Mouse (Mus musculus): ENCODE results near the gene Gm11627.
A peak's percentile ranks its signal among the peaks of the same experiment; 100 is the strongest.
"Not testable (repeated sequence)": the region's sequence is repeated elsewhere in the genome, so short reads cannot be mapped to it uniquely, and the experiment has no call there.

The Gm11627 gene

DNA sequence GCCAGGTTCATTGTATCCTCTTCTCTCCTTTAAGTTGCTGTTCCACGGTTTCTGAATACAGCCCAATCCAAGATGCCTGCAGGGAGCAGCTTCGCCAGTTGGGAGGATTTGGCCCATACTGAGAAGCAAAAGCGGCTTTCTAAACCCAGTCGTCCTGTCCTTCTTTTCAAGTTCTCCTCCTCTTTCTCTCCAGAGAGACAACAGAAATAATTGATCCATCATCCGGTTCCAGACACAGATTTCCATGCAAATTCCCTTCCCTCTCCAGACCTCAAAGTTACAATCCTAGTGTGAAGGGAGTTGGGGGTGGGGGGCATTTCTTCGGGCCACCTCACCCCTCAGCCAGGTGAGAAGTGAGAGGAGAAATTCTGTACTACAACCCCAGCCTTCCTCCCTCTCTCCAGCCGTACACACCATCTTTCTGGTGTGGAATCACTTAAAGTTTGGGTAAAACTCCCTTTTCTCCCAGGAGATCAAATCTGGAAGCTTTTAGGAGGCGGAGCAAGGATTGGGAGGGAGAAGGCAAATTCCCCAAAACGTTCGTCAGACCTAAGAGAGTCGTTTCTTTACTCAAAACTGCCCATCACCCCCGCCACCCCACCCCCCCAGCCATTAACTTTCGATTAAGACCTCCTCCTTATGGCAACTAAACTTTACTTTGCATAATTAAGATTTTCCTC, 23.7 kb upstream of the Gm11627 start:
- no peak for DNase-seq

DNA sequence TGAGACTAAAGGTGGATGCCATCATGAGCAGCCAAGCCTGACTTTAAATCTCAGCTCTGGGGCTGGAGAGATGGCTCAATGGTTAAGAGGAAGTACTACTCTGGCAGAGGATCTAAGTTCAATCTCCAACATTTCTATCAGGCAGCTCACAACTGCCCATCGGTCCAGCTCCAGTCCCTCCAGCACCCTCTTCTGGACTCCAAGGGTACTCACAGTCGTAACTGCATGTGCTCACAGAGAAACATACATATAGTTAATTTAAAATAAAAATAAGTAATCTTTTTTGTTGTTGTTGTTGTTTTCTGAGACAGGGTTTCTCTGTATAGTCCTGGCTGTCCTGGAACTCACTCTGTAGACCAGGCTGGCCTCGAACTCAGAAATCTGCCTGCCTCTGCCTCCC, 20.7 kb upstream of the Gm11627 start:
- DNase-seq = no peak

DNA sequence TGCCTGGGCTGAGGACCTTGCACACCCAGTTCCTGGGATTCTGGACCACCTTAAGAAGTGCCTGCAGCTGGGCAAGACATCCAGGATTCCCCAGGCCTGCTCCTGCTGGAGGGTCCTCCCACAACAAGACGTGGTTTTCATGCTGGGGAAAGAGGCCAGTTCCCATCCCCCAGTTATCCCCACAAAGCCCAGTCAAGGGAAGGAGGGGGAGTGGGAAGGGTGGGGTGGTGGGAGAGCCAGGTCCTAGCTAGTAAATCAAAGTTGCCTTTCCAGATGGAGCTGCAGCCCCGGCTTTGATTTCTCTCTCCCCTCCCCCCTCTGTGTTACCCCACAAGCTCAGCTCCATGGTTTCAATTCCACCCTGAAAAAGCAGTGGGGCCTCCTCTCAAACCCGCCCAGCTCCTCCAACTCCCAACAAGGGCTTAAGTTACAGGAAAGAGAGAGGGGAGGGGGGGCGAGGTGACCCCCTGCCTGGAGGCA, 16.1 kb upstream of the Gm11627 start:
- no peak for DNase-seq

DNA sequence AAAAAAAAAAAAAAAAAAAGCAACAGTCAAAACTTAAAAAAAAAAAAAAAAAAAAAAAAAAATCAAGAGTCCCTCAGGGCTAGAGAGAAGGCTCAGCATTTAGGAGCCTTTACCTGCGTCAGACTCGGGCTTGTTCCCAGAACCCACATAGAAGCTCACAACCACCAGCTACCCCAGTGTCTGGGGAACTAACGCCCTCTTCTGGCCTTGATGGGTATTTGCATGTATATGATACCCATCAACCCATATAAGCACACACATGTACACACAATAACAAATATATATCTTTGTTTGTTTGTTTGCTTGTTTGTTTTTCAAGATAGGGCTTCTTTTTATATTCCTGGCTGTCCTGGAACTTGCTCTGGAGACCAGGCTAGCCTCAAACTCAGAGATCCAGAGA, 8.3 kb upstream of the Gm11627 start:
- no peak for DNase-seq

DNA sequence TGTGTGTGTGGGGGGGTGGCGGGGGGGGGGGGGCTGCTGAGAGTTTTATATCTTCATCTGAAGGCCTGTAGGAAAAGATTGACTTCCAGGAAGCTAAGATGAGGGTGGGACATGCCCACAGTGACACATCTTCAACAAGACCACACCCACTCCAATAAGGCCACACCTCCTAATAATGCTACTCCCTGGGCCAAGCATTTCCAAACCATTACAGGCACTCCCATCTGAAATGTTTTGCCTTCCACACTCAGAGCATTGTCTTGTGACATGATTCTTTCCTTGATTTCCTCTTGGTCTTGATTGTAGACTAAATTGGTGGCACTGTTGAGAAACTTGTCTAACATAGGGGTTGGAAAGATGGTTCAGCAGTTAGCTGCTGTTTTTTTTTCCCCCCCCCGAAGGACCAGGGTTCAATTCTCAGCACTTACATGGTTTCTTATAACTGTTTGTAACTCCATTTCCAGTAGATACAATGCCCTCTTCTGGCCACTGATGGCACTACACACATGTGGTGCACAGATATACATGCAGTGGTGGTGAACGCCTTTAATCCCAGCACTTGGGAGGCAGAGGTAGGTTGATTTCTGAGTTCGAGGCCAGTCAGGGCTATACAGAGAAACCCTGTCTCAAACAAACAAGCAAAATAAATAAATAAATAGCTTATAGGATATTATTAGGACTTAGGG, 7.3 kb upstream of the Gm11627 start:
- no peak for DNase-seq

DNA sequence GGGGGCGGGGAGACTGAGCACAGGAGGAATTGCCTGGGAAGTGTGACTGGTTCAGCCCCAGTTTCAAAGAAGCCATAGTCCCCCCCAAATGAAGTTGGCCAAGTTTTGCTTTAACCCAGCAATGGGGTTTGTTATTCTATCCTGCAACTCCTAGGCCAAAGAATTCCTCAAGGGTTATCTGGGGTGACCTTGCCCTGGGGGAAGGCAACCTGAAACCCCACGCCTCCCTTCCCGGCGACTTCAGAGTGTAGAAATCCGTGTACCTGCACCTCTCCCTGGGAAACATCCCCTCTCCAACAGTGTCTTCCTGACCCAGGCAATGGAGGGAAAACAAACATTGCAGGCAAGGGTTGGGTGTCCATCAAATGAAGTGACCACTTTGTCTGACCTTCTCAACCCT, 3.5 kb upstream of the Gm11627 start:
- DNase-seq = no peak

DNA sequence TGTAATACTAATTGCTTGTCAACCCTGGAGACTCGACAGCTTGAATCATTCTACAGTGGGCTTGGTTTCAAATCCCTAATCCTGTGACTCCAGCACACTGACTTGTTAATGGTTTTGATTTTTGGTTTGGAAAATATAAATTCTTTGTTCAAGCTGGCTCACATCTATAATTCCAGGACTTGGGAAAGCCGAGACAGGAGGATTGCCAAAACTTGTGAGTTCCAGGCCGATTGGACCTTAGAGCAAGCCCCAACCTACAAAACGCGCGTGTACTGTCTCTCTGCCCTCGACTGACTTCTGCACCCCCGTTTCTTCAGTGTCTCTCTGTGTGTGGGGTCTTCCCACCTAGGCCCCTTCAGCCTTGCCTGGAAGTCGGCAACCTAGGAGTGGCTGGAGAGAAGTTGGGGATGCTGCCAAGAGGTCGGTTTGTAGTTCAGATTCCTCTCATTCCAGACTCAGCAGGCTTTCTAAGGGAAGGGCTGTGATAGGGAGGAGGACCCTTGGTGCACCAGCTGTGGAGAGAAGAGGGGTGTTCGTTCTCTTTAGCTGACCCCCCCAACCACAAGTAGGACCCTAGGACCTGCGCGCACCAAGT, 2.9 kb upstream of the Gm11627 start:
- DNase-seq = no peak

DNA sequence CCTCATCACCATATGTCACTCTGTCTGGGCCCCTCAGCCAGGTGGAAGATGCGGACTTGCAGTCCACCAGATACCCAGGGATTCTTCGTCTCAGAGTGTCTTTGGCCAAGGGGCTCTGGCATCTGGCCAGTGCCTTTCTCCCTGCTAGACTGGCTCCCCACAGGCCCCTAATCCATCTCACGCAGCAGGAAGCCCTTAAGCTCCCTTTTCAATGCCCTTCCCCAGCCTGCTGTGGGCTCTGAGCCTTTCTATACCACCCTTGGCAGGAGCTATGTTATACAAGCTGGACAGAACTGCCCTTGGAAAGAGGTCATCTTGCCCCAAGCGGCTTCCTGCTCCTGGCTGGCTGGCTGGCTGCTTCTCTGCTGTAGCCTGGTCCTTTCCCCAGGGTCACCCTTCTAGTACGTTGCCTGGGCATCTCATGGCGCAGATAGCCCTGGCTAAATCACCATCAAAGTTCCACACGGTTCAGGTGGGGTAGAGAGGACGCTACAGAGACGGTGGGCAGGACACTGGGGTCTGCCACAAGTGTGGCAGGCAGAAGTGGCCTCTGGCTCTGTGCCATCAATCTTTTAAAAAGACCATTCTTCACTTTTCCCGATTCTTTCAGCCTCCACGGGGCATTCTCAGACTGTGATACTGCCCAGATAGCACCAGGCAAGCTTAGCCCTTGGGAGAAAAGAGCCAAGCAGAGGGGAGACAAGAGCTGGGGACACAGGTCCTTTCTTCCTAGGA, 2.2 kb upstream of the Gm11627 start:
- DNase-seq = peak; percentile 27

DNA sequence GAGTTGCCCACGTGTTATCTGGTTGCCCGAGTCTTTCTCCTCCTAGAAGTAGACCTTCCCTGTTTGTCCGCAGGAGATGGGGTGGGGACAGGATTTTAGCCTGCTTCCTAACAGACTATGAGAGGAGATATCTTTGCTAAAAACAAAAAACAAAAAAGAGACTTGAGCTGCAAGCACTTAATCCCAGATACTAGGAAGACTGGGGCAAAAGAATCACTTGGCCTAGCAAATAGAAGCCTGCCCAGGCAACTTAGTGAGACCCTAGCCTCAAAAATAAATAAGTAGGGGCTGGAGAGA, 721 bp upstream of the Gm11627 start:
- DNase-seq = no peak

DNA sequence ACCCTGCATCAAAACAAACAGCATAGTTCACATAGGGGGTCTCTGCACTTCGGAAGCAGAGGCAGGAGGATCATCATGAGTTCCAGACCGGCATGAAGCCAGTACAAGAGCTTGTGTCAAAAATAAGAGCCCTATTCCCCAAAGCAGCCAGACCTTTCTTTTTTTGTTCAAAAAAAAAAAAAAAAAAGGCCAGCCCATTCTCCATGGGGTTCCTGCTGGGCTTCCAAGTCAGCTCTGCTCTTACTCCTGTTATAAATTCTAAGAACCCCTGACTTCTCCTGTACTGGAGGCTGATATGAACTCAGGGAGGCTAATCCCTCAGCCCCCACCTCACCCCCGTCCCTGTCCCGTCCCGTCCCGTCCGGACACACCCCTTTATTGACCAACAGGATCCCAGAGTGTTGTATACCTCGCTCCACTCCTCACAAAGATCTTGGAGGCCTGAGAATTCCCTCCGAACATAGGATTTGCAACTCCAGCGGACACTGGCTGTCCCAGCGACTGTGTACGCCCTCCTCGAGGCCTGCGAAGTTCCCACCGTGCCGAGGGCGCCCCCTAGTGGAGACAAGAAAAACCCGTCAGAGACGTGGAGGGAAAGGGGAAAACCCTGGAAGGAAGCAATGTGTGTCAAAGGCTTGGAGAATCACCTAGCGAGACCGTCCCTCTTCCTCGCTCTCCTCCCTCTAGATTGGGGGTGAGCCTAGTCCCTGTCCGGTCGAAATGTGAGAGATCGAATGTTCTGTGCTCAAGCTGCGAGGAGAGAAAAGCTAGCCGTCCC, 731 bp downstream of the Gm11627 start:
- peak; percentile 35 for DNase-seq

DNA sequence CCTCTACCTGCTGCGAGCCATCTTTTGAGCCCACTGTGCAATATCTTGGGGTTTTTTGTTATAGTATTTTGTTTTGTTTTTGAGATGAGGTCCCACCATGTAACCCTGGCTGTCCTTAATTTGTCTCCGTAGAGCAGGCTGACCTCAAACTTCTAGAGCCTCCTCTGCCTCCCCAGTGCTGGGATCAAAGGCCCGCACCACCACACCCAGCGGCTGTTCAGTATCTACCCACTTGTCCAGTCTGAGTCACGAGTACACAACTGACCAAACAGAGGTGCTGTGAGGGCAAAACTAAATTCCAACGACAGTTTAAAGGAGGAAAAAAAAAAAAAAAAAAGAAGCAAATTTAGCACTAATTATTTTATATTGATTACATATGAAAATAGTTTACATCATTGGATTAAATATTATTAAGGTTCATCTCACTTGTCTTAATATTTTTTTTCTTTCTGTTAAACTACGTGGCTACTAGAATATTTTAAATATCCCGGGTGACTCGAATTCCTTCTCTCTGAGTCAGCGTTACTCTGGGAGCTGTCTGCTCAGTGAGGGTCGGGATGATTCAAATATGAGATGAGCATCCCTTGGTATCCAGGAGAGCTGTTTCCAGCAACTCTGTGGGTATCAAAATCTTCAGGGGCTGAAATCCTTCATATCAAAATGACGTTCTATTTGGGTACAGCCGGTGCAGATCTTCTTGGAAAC, 3.1 kb downstream of the Gm11627 start:
- no peak for DNase-seq

DNA sequence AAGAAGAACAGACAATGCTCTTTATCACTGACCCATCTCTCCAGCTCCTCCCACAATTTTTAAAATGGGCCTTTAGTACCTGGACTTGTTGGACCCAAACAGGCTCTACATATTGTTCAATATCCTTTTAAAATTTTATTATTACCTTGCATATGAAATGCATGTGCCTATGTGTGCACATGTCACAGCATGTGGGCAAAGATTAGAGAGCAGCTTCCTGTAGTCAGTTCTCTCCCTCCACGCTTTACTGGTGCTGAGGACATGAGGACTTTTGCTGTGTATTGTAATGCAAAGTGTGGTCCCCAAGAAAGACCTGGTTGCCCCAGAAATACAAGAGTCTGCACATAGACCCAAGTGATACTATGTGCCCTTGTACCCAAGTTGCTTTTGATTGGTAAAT, 4.2 kb downstream of the Gm11627 start:
- no peak for DNase-seq

DNA sequence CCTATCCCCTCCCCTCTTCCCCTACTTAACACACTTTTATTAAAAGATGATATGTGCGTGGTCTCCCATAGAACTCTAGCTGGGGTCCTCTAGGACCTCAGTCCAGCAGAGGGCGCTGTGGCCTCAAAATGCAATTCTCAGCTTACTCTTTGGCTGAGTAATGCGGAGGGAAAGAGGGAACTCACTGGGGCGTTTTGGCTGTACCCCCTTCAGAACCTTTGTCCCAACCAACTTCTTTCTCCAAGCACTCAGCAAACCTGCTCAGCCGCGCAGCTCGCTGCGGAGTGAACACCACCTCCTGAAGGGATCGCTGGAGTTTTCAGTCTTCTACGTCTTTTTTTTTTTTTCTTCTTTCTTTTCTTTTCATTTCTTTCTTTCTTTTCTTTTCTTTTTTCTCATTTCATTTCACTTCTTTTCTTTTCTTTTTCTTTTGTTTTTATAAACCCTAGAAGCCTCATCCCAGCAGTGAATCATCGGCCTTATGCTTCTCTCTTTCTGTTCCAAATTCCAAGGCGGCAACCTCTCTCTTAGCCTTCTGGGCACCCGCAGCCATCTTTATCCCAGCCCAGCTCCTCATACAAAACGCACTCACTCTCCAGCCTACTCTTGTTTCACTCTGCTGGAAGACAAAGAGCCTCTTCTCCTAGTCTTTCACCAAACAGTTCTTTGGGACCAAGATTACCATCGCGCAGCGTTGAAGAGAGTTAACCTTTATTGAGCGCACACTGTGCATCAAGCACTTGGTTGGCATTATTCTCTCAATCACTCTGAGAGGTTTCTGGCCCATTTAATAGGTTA, 6.2 kb downstream of the Gm11627 start:
- peak; percentile 77 for DNase-seq

DNA sequence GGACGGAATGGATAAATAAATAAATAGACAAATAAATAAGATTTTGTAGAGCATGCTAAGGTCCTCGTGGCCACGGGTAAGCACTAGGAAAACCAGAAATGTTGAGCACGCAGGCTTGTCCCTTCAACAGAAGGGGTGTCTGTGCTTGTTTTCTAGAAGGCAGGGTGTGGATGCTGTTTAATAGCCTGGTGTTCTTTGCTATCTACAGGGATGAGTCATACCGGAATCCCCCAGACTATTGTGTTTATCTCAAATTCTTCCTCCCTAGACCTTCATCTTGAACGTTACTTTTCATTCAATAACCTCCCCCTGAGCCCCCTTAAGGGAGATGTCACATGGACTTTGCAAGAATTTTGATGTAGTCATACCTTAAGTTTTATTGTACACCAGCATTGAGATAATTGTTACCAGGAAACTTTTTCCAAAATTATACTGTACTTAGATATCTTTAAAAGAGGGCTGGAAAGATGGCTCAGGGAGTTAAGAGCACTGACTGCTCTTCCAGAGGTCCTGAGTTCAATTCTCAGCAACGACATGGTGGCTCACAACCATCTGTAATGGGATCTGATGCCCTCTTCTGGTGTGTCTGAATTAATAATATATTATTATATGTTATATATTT, 10.4 kb downstream of the Gm11627 start:
- DNase-seq = no peak

DNA sequence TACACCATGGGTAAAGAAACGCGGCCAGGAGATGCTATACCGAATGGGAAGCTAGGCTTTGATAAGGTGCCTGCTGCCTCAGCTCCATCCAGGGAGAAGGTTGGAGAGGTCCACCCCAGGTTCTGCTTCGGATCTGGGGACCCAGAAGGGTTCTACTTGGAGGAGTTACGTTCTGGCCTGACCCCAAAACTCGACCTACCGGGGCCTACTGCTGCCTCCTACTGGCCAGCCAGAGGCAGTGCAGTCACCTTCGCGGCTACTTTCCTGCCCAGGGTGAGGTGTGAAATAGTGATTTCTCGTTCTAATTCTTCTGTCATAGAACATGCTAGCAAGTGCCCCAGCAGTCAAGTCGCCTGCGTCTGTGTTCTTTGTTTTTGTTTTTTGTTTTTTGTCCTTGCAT, 11.1 kb downstream of the Gm11627 start:
- no peak for DNase-seq

DNA sequence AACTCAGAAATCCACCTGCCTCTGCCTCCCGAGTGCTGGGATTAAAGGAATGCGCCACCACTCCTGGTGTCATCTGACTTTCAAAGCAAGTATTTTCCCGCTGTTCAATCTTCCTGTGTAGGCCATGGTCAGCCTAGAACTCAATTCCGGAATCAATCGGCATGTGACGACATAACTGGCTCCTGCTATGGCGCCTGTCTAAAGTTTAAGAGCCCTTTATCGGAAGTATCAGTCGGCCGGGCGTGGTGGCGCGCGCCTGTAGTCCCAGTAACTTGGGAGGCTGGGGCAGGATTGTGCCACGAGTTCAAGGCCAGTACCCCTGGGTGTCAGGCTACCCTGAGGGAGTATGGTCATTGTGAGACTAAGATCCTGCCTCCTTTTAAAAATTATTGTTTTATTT, 11.5 kb downstream of the Gm11627 start:
- no peak for DNase-seq

DNA sequence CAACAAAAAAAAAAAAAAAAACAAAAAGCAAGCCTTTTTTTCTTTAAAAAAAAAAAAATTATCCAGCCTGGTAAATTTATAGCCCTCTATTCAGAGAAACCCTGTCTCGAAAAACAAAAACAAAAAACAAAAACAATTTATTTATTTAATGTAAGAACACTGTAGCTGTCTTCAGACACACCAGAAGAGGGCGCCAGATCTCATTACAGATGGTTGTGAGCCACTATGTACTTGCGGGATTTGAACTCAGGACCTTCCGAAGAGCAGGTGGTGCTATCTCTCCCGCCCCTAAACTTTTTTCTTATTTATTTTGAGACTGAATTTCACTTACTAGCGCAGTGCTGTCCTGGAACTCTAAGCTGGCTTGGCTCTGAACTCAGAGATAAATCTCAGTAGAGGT, 12.1 kb downstream of the Gm11627 start:
- DNase-seq = no peak

DNA sequence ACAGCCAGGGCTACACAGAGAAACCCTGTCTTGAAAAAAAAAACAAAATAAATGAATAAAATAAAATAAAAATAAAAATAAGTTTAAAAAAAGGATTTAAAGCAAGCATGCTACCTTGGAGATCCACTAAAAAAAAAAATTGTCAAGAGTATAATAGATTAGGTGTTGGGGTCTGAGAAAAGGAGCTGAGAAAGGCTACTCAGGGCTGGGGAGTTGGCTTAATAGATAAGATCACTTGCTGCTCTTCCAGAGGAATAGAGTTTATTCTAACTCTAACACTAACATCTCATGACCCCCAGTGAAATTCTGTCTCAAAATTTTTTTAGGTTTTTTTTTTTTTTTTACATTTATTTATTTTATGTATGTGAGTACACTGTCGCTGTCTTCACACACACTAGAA, 13.0 kb downstream of the Gm11627 start:
- no peak for DNase-seq

DNA sequence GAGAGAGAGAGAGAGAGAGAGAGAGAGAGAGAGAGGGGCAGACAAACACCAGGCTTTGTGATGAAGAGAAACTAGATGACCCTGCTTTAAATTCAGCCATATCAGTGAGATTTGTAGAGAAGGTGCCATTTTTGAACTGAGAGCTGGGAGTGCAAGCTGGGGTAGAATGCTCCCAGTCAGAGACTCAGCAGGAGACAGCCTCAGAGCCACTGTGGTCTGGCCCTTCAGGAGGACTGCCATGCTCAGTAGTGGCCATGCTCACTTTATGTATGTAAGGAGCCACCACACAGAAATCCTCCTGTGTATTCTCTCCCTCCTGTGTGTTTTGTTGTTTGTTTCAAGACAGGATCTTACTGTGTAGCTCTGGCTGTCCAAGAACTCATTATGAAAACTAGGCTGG, 13.5 kb downstream of the Gm11627 start:
- DNase-seq = no peak

DNA sequence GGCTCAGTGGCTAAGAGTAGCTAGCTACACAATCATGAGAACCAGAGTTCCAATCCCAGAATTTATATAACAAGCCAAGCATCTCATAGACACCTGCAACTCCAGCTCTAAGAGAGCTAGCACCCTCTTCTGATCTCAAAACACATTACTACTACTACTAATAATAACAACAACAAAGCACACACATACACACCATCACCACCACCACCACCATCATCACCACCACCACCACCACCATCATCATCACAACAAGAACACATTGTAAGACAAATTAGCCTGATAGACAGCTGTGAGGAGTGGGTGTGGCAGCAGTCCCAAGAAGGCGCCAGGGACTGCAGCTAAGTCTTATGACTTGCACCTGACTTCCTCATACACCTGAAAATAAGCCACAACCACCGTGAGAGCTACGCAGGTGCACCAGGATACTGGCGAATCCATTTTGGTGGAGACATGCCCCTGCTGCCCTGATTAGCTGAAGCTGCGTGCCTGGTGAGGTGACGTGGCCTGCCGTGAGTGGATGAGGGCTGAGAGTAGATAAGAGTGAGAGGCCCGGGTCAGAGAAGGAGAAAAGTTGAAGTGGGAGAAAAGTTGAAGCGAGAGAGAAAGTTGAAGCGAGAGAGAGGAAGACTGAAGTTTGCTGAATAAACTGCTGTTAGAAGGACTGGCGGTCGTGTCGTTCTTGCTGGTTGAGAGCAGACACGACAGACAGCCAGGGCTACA, 14.1 kb downstream of the Gm11627 start:
- DNase-seq = not testable (repeated sequence)
